Mouse (Mus musculus) liver, postnatal 0 days (tissue): Measurements from ENCODE around the gene Rasgef1b.

Source experiments
- CTCF ChIP-seq: sonication (generic); IDR thresholded peaks from 2 replicates; pipeline ENCODE4 v1.5.1; 2016; ENCODE audit warnings: antibody characterized with exemption, low read depth
- EP300 ChIP-seq: IDR thresholded peaks from 2 replicates; pipeline ENCODE4 v1.6.1; 2016; ENCODE audit warnings: antibody characterized with exemption, low read depth, mild to moderate bottlenecking

DNA sequence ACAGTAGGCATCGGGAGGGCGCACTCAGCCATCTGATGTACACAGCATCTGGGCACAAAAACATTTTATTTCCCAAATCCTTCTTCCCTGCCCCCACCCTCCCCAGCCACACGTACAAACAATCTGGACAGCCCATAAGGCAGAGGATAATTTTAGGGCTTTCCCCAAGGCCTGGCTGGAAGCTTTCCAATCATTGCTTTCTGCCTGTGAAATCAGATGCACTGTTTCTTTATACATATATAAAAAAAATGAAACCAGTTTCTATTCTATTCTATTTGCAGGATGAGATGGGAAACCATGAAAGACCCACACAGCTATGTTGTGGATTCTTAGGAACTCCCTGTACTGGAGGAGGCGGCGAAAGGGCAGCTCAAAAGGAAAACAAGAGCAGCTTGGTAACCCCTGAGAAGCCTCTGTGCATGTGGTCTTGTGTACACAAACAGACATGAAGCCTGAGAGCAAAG, 13.6 kb downstream of the Rasgef1b start:
- TF ChIP-seq CTCF (no peak), EP300 (no peak)
